Mouse (Mus musculus): ENCODE measurements around the gene Ugt1a6a.
"Not testable (repeated sequence)": the region's sequence is repeated elsewhere in the genome, so short reads cannot be mapped to it uniquely, and the experiment has no call there.

The Ugt1a6a gene

GRCm38 (mm10) chr1:88135229-88135904 lies 758 bp downstream of the Ugt1a6a start:
- peak; percentile 78 for DNase-seq (ENCODE audit: low spot score)

GRCm38 (mm10) chr1:88136646-88137045 lies 2.0 kb downstream of the Ugt1a6a start:
- peak; percentile 77 for DNase-seq (ENCODE audit: low spot score)

GRCm38 (mm10) chr1:88137264-88137663 lies 2.7 kb downstream of the Ugt1a6a start:
- no peak for DNase-seq (ENCODE audit: low spot score)

GRCm38 (mm10) chr1:88138145-88138544 lies 3.5 kb downstream of the Ugt1a6a start:
- no peak for DNase-seq (ENCODE audit: low spot score)

GRCm38 (mm10) chr1:88140492-88140891 lies 5.9 kb downstream of the Ugt1a6a start:
- peak; percentile 56 for DNase-seq (ENCODE audit: low spot score)

GRCm38 (mm10) chr1:88143966-88144675 lies 9.5 kb downstream of the Ugt1a6a start:
- DNase-seq (ENCODE audit: low spot score) = not testable (repeated sequence)

- peak; percentile 63 for DNase-seq (ENCODE audit: low spot score)
These were observed 10.7 kb downstream of the Ugt1a6a start for GRCm38 (mm10) chr1:88145278-88145677.

GRCm38 (mm10) chr1:88150133-88150532 lies 15.5 kb downstream of the Ugt1a6a start:
- DNase-seq (ENCODE audit: low spot score) = not testable (repeated sequence)

GRCm38 (mm10) chr1:88158430-88158829 lies 23.8 kb downstream of the Ugt1a6a start:
- peak; percentile 84 for DNase-seq (ENCODE audit: low spot score)

- no peak for DNase-seq (ENCODE audit: low spot score)
These were observed 31.1 kb downstream of the Ugt1a6a start, which contains the start of gene Ugt1a5 for GRCm38 (mm10) chr1:88165711-88166110. Gene Ugt1a5, plus strand, starts transcription at chr1:88166012.

- not testable (repeated sequence) for DNase-seq (ENCODE audit: low spot score)
These were observed 37.6 kb downstream of the Ugt1a6a start for GRCm38 (mm10) chr1:88172190-88172589.

GRCm38 (mm10) chr1:88179657-88180056 lies 45.0 kb downstream of the Ugt1a6a start:
- DNase-seq (ENCODE audit: low spot score) = no peak

- no peak for DNase-seq (ENCODE audit: low spot score)
These were observed 51.8 kb downstream of the Ugt1a6a start for GRCm38 (mm10) chr1:88186325-88186935.

GRCm38 (mm10) chr1:88192136-88192535 lies 57.5 kb downstream of the Ugt1a6a start:
- DNase-seq (ENCODE audit: low spot score) = no peak

GRCm38 (mm10) chr1:88195687-88196086 lies 61.1 kb downstream of the Ugt1a6a start:
- DNase-seq (ENCODE audit: low spot score) = no peak

- DNase-seq (ENCODE audit: low spot score) = no peak
These were observed 62.8 kb downstream of the Ugt1a6a start for GRCm38 (mm10) chr1:88197443-88197842.

- DNase-seq (ENCODE audit: low spot score) = no peak
These were observed 65.4 kb downstream of the Ugt1a6a start for GRCm38 (mm10) chr1:88199996-88200395.

- DNase-seq (ENCODE audit: low spot score) = no peak
These were observed 65.8 kb downstream of the Ugt1a6a start, which contains the start of gene Ugt1a2 for GRCm38 (mm10) chr1:88200456-88200855. Gene Ugt1a2, plus strand, starts transcription at chr1:88200601.

GRCm38 (mm10) chr1:88205294-88205922 lies 70.8 kb downstream of the Ugt1a6a start, which contains the start of gene Dnajb3:
Gene Dnajb3, minus strand, starts transcription at chr1:88205782.
- no peak for DNase-seq (ENCODE audit: low spot score)

GRCm38 (mm10) chr1:88206843-88207479 lies 72.4 kb downstream of the Ugt1a6a start:
- DNase-seq (ENCODE audit: low spot score) = no peak

- peak; percentile 33 for DNase-seq (ENCODE audit: low spot score)
These were observed 77.2 kb downstream of the Ugt1a6a start, which contains the start of gene Ugt1a1 for GRCm38 (mm10) chr1:88211812-88212211. Gene Ugt1a1, plus strand, starts transcription at chr1:88211959.

Data from adipocyte (in vitro differentiated cells).